Mouse (Mus musculus): Measurements from ENCODE around the gene Ppp1r27. TPM values are rescaled to one million over a fixed set of nuclear protein-coding genes. Genes with fewer than 3 reads are reported as not detected.

The Ppp1r27 gene
- polyA plus RNA-seq, 2 experiments from 2014 or later, result not detected

DNA sequence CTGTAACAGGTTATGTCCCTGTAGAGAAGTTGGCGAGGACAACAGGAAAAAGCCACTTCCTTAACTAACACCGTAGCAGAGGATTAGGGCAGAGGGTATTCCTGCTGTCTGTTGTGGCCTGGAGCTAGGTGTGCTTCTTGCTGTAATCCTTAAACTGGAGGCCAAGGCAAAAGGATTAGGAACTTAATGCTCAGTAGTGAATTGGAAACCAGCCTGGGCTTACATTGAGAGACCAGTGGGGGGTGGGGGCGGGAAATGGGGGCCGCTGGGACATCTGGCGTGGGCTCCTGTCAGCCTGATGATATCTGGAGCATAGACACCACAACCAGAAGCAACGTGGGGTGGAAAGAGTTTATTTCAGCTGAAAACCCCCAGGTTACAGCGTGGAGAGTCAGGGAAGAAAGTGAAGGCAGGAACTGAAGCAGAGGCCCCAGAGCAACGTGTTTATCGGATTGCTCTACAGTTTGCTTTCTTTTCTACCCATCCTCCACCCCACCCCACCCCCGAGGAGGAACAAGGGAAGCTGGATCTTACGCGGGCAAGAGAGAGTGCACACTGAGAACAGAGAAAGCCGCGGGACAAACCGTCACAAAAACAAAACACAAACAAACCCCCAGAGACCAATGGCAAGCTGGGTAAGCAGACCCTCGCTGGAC, 40.4 kb downstream of the Ppp1r27 start:
- peak; percentile 40 for ATAC-seq

DNA sequence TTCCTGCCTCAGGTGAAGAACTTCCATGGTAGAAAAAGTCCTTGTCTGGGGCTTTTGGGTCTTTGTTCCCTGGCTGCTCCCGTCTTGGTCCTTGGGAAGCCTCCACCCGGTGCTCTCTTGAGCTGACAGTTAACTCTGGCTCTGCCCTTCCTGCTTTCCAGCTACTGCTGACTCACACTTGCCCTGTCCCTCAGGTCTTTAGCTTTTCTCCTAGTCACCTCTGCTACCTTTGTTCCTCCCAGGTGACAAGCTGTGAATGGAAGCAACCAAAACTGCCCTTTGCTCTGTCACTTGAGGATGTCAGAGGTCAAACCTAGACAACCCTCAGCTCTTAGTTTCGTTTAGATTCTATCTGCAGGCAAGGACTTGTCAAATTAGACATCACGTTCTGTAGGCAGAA, 41.0 kb downstream of the Ppp1r27 start:
- no peak for ATAC-seq

DNA sequence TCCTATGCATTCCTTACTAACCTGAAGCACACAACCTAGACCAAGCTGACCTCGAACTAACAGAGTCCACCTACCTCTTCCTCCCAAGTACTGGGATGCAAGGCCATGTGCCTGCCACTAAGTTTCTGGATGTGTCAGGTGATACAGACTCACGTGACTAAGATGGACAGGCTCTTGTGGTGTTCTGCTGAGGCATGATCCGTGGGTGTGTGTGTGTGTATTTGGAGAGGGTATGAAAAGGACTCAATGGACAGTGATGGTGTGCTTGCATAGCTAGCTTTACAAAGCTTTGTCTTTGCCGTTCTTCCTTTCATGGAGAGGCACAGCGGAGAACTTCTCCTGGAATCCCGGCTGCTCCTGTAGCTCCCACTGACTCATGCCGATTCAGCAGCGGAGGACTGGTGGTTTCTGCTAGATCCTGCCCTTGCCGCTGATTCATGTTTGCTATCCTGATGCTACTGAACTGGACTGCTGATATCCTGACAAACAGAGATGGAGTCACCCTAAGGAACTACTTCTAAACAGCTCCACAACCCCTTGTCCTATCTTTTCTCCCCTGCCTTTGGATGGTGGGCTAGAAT, 42.6 kb downstream of the Ppp1r27 start:
- no peak for ATAC-seq

DNA sequence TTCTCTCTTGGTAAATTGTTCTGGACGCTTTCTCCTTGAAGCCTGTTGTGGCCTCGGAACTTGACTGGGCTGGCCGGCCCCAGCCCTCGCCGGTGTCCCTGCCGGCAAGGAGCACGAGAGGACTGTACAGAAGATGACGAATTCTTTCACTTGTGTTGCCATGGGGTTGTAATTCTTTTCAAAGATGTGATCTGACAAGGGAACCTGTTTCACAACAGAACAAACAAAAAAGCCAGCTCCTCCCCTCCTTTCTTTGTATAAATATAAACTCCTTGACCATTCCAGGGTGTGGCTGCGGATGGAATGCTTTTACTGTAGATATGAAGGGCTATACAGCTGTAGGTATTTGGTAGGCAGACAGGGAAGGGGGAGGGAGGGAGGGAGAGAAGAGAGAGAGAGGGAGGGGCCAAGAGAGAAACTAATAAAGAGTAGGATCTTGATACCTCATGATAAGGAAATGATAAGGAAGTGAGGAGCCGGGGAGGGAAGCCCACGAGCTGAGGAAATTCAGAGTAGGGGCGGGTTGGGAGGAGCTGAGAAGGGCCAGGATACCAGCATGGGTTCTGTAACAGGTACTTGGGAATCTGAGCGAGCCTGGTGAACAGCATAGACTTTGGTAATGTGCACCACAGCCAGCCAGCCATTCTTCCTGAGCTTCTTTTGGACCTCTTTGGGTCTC, 43.2 kb downstream of the Ppp1r27 start:
- ATAC-seq, result no peak

DNA sequence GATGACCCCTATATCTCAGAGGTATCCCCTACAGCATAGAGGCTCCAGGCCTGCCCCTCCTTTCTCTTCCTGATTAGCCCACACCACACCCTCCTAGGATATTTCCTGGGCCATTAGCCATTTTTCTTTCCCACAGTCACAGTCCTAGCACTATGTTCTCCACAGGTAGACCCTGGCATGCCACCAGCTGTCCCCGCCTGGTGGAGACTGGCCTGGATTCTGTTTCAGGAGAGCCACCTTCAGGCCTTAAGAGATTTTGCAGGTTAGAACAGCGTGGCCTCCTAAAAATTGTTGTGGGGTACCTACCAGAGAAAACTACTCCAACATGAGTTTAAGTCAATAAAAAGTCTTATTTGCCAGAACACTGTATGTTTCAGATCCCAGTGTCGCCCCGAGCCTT, 44.0 kb downstream of the Ppp1r27 start:
- no peak for ATAC-seq

DNA sequence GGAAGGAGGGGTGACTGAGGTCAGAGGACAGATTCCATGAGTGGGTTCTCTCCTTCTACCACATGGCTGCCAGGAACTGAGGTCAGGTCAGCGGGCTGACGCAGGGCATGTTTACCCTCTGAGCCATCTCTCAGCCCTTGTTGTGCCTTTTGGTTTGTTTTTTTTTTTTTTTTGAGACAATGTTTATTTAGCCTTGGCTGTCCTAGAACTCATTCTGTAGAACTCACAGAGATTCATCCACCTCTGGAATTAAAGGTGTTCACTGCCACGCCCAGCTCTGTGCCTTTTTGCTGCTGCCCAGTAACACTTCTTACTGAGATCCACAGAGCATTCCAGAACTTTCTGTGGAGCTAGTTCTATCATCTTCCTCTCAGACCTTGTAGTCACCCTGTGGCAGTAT, 45.3 kb downstream of the Ppp1r27 start:
- no peak for ATAC-seq

DNA sequence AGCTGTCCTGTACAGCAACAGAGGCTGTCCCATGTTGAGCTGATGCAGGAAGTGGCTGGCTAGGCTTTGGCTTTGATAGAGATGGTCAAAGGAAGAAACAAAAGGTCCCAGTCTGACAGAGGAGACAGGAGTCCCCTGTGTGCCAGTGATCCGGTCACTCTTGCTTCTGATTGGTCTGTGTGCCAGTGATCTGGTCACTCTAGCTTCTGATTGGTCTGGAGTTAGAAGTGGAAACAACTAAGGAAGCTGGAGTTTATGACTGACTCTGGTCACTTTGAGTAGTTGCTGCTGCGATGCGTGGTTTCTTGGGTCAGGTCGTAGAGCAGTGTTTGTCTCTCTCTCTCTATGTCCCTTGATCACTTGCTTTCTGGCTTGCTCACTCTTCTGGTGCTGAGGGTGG, 49.2 kb downstream of the Ppp1r27 start:
- ATAC-seq, result no peak

DNA sequence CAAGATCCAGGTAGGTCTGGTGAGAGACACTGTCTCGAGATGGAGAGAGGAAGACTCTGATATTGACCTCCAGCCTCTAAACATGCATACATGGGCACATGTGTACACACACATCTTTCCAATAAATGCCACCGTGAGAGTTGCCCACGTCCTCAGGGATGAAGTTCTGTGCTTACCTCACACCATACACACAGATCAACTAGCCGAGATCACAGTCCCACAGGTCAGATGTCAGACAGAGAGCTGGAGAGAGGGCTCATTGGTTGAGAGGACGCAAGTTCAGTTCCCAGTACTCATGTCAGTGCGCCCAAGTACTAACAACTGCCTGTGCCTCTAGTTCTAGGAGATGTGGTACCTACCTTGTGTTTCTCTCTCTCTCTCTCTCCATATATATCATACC, 49.9 kb downstream of the Ppp1r27 start:
- ATAC-seq, result no peak

DNA sequence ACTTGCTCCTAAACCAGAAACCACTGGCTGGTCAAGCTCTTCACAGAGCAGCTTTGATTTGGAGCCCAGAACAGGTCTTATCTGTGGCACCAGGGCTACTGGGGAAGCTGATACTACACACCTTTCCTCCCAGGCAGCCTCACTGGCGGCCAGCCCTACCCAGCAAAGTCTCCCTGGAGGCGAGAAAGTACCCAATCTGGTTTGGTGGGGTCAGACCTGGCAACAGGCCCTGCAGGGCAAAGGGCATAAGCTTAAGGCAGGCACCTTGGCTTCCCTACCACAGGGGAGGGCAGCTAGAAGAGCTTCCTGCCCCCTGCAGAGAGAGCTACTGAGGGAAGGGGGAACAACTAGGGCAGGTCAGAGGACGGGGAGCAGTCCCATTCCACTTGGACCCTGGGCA, 50.6 kb downstream of the Ppp1r27 start:
- no peak for ATAC-seq

Other genes with a start within 250 kb of the Ppp1r27 start
- gene Actg1, start 202.6 kb downstream of the Ppp1r27 start, polyA plus RNA-seq (2017; shearing (Covaris generic)), result 1,000 to 10,000 TPM; 2,904 to 3,852 TPM
- gene Fscn2, start 189.6 kb downstream of the Ppp1r27 start, polyA plus RNA-seq (2017; shearing (Covaris generic)), result 1 to 10 TPM in 1 of 2 experiments, under 1 TPM in 1; 0.47 to 1.1 TPM
- gene Faap100, start 172.4 kb downstream of the Ppp1r27 start, polyA plus RNA-seq (2017; shearing (Covaris generic)), result 10 to 100 TPM; 12.2 to 18.7 TPM
- gene Nploc4, start 113.4 kb downstream of the Ppp1r27 start, polyA plus RNA-seq (2017; shearing (Covaris generic)), result 1 to 10 TPM; 9.1 to 9.7 TPM
- gene Tspan10, start 108.5 kb downstream of the Ppp1r27 start, polyA plus RNA-seq (2017; shearing (Covaris generic)), result not detected
- gene Pde6g, start 97.6 kb downstream of the Ppp1r27 start, polyA plus RNA-seq (2017; shearing (Covaris generic)), result under 1 TPM in 1 of 2 experiments, not detected in 1; 0.38 TPM
- 1 to 10 TPM; 7.5 to 8.5 TPM for gene Oxld1, start 93.1 kb downstream of the Ppp1r27 start, polyA plus RNA-seq (2017; shearing (Covaris generic))
- gene Ccdc137, start 93.0 kb downstream of the Ppp1r27 start, polyA plus RNA-seq (2017; shearing (Covaris generic)), result 10 to 100 TPM; 15.6 to 22.7 TPM
- gene Arl16, start 83.5 kb downstream of the Ppp1r27 start, polyA plus RNA-seq (2017; shearing (Covaris generic)), result 10 to 100 TPM; 24.4 to 30.8 TPM
- 10 to 100 TPM; 73.5 to 74.7 TPM for gene Mrpl12, start 66.5 kb downstream of the Ppp1r27 start, polyA plus RNA-seq (2017; shearing (Covaris generic))
- 10 to 100 TPM in 1 of 2 experiments, 1 to 10 TPM in 1; 9.7 to 12.3 TPM for gene Slc25a10, start 59.3 kb downstream of the Ppp1r27 start, polyA plus RNA-seq (2017; shearing (Covaris generic))
- gene Gcgr, start 20.4 kb downstream of the Ppp1r27 start, polyA plus RNA-seq (2017; shearing (Covaris generic)), result not detected
- 100 to 1,000 TPM; 121 to 128 TPM for gene Mcrip1, start 1.4 kb downstream of the Ppp1r27 start, polyA plus RNA-seq (2017; shearing (Covaris generic))
- gene P4hb, start 22.1 kb upstream of the Ppp1r27 start, polyA plus RNA-seq (2017; shearing (Covaris generic)), result 100 to 1,000 TPM; 140 to 160 TPM
- gene Arhgdia, start 30.5 kb upstream of the Ppp1r27 start, polyA plus RNA-seq (2017; shearing (Covaris generic)), result 100 to 1,000 TPM; 601 to 860 TPM
- gene Alyref, start 47.2 kb upstream of the Ppp1r27 start, polyA plus RNA-seq (2017; shearing (Covaris generic)), result 10 to 100 TPM; 18.9 to 51.6 TPM
- gene Anapc11, start 47.3 kb upstream of the Ppp1r27 start, polyA plus RNA-seq (2017; shearing (Covaris generic)), result 100 to 1,000 TPM; 112 to 117 TPM
- gene Npb, start 57.3 kb upstream of the Ppp1r27 start, polyA plus RNA-seq (2017; shearing (Covaris generic)), result not detected
- 100 to 1,000 TPM in 1 of 2 experiments, 10 to 100 TPM in 1; 84.5 to 112 TPM for gene Pcyt2, start 66.8 kb upstream of the Ppp1r27 start, polyA plus RNA-seq (2017; shearing (Covaris generic))
- 10 to 100 TPM; 50.8 to 61.8 TPM for gene Sirt7, start 74.1 kb upstream of the Ppp1r27 start, polyA plus RNA-seq (2017; shearing (Covaris generic))
- 10 to 100 TPM; 10.7 to 14.3 TPM for gene Mafg, start 82.5 kb upstream of the Ppp1r27 start, polyA plus RNA-seq (2017; shearing (Covaris generic))
- under 1 TPM in 1 of 2 experiments, not detected in 1; 0.48 TPM for gene Pycr1, start 92.6 kb upstream of the Ppp1r27 start, polyA plus RNA-seq (2017; shearing (Covaris generic))
- not detected for gene Myadml2, start 97.0 kb upstream of the Ppp1r27 start, polyA plus RNA-seq (2017; shearing (Covaris generic))
- not detected for gene Notum, start 110.0 kb upstream of the Ppp1r27 start, polyA plus RNA-seq (2017; shearing (Covaris generic))
- 100 to 1,000 TPM in 1 of 2 experiments, 10 to 100 TPM in 1; 78.1 to 110 TPM for gene Aspscr1, start 121.8 kb upstream of the Ppp1r27 start, polyA plus RNA-seq (2017; shearing (Covaris generic))
- gene Cenpx, start 162.6 kb upstream of the Ppp1r27 start, polyA plus RNA-seq (2017; shearing (Covaris generic)), result 100 to 1,000 TPM; 163 to 165 TPM
- gene Lrrc45, start 162.8 kb upstream of the Ppp1r27 start, polyA plus RNA-seq (2017; shearing (Covaris generic)), result 10 to 100 TPM; 19.7 to 24.1 TPM
- gene Rac3, start 170.3 kb upstream of the Ppp1r27 start, polyA plus RNA-seq (2017; shearing (Covaris generic)), result not detected
- gene Dcxr, start 176.1 kb upstream of the Ppp1r27 start, polyA plus RNA-seq (2017; shearing (Covaris generic)), result 10 to 100 TPM; 17.0 to 20.9 TPM
- not detected for gene Cbr2, start 181.0 kb upstream of the Ppp1r27 start, polyA plus RNA-seq (2017; shearing (Covaris generic))
- 10 to 100 TPM; 35.6 to 69.1 TPM for gene Hmga1b, start 211.7 kb upstream of the Ppp1r27 start, polyA plus RNA-seq (2017; shearing (Covaris generic))
- gene Rfng, start 233.1 kb upstream of the Ppp1r27 start, polyA plus RNA-seq (2017; shearing (Covaris generic)), result 1 to 10 TPM; 3.5 to 4.9 TPM
- gene Gps1, start 233.1 kb upstream of the Ppp1r27 start, polyA plus RNA-seq (2017; shearing (Covaris generic)), result 100 to 1,000 TPM; 118 to 137 TPM
- 10 to 100 TPM; 30.9 to 31.9 TPM for gene Dus1l, start 245.3 kb upstream of the Ppp1r27 start, polyA plus RNA-seq (2017; shearing (Covaris generic))